Mouse (Mus musculus) heart, adult 18-20 months (tissue): Measurements from ENCODE around the gene Gse1. TPM values are rescaled to one million over a fixed set of nuclear protein-coding genes. Genes with fewer than 3 reads are reported as not detected.
A peak's percentile ranks its signal among the peaks of the same experiment; 100 is the strongest.

Source experiments
- DNase-seq, 2 experiments: peaks; one replicate each; pipeline ENCODE4 v3.0.0; 2021 to 2022; ENCODE audit warnings: mixed read lengths in 1 of 2
- total RNA-seq, 2 experiments: library from RNA; stranded (reverse); gene quantifications; 2 replicates each; pipeline ENCODE4 v1.2.3; 2021

Gene Gse1
- total RNA-seq, 2 experiments from 2014 or later, result 15.5 to 16.0 TPM

GRCm38 (mm10) chr8:120575801-120576200, 347.5 kb downstream of the Gse1 start:
- DNase-seq, result no peak

- DNase-seq, result no peak
Observed at GRCm38 (mm10) chr8:120577821-120578220, 349.6 kb downstream of the Gse1 start.

GRCm38 (mm10) chr8:120580336-120581000, 352.2 kb downstream of the Gse1 start:
- DNase-seq, result no peak

GRCm38 (mm10) chr8:120581329-120581728, 353.1 kb downstream of the Gse1 start:
- DNase-seq, result no peak

- peak; percentile 64 to 84 for DNase-seq
Observed at GRCm38 (mm10) chr8:120581811-120582210, 353.6 kb downstream of the Gse1 start.

GRCm38 (mm10) chr8:120585521-120585920, 357.3 kb downstream of the Gse1 start:
- DNase-seq, result peak; percentile 76 to 78

GRCm38 (mm10) chr8:120588908-120589771, 360.9 kb downstream of the Gse1 start, which contains the start of gene Gins2:
Gins2 (minus strand) TSS chr8:120589304.
- peak; percentile 99 to 100 for DNase-seq

- DNase-seq, result peak; percentile 54 to 68
Observed at GRCm38 (mm10) chr8:120589921-120590320, 361.7 kb downstream of the Gse1 start.

- DNase-seq, result no peak
Observed at GRCm38 (mm10) chr8:120591587-120592292, 363.5 kb downstream of the Gse1 start.

GRCm38 (mm10) chr8:120594571-120594970, 366.3 kb downstream of the Gse1 start:
- DNase-seq, result no peak

GRCm38 (mm10) chr8:120595963-120596362, 367.7 kb downstream of the Gse1 start:
- DNase-seq, result peak; percentile 44 to 82

- DNase-seq, result peak; percentile 29 to 38
Observed at GRCm38 (mm10) chr8:120598579-120598978, 370.3 kb downstream of the Gse1 start.

GRCm38 (mm10) chr8:120599504-120599903, 371.2 kb downstream of the Gse1 start:
- peak; percentile 82 to 93 for DNase-seq

- DNase-seq, result no peak
Observed at GRCm38 (mm10) chr8:120602672-120603071, 374.4 kb downstream of the Gse1 start.

GRCm38 (mm10) chr8:120607460-120607859, 379.2 kb downstream of the Gse1 start:
- DNase-seq, result no peak

- DNase-seq, result peak; percentile 59 to 91
Observed at GRCm38 (mm10) chr8:120607885-120608284, 379.6 kb downstream of the Gse1 start.

- no peak for DNase-seq
Observed at GRCm38 (mm10) chr8:120610824-120611223, 382.6 kb downstream of the Gse1 start.

- no peak for DNase-seq
Observed at GRCm38 (mm10) chr8:120614491-120614890, 386.2 kb downstream of the Gse1 start.

GRCm38 (mm10) chr8:120616663-120617626, 388.7 kb downstream of the Gse1 start:
- DNase-seq, result peak in 1 of 2 experiments; percentile 26

GRCm38 (mm10) chr8:120618110-120618509, 389.9 kb downstream of the Gse1 start:
- DNase-seq, result peak; percentile 59 to 88
